In genomic region chr7:139582595-139582994, GRCm38 (mm10) we compare ENCODE assay signal across 8 mouse cellular contexts. TPM values are rescaled to one million over a fixed set of nuclear protein-coding genes. Genes with fewer than 3 reads are reported as not detected.
DNase-seq lines count a peak whose midpoint lies in the region; ATAC-seq and TF ChIP-seq lines count a peak whose summit lies in the region.

Gene Nkx6-2, minus strand, starts transcription at chr7:139582797.

- intact Hi-C loops in heart, postnatal 14 days (cut with DNase I) = loop anchor here (2.0 kb wide), 1 partner anchor 98 kb away; no protein-coding TSS in a partner anchor
- intact Hi-C loops in left cerebral cortex, adult 2 months (cut with DNase I) = loop anchor here (5.0 kb wide), 1 partner anchor 280 kb away; no protein-coding TSS in a partner anchor

- TF ChIP-seq POLR2A in embryonic fibroblast, embryonic 13.5 days (IDR thresholded peaks at IDR 0.05; ENCODE audit: low read depth, low read length) = no peak

- no peaks in the 10 kb centered on the region for H3K4me1 ChIP-seq in embryonic fibroblast, embryonic 13.5 days (ENCODE audit: control insufficient read depth, insufficient read depth, low read length)
- H3K4me1 ChIP-seq in midbrain, embryonic 13.5 days (replicated peaks) = peaks cover 45% of the 10 kb centered on the region

- no peaks in the 10 kb centered on the region for H3K9me3 ChIP-seq in midbrain, embryonic 13.5 days

- peaks cover 5% of the 10 kb centered on the region for H3K36me3 ChIP-seq in midbrain, embryonic 13.5 days

- H3K27me3 ChIP-seq in midbrain, embryonic 13.5 days = peaks cover 100% of the 10 kb centered on the region

- peak within 1 kb of the TSS; percentile 55 for H3K9ac ChIP-seq in midbrain, embryonic 13.5 days (replicated peaks)

- peak within 1 kb of the TSS; percentile 15; the same call in 1 of the 2 replicates for H3K4me3 ChIP-seq in embryonic fibroblast, embryonic 13.5 days (ENCODE audit: insufficient read depth, low read length)
- H3K4me3 ChIP-seq in left cerebral cortex, adult 2 months = peak within 1 kb of the TSS; percentile 34
- H3K4me3 ChIP-seq in midbrain, embryonic 13.5 days (replicated peaks) = peak within 1 kb of the TSS; percentile 44

- no peak within 1 kb of the TSS for H3K27ac ChIP-seq in embryonic fibroblast, embryonic 13.5 days (ENCODE audit: insufficient read depth, low read length)
- H3K27ac ChIP-seq in left cerebral cortex, adult 2 months = no peak within 1 kb of the TSS
- no peak within 1 kb of the TSS for H3K27ac ChIP-seq in midbrain, embryonic 13.5 days

- TF ChIP-seq CTCF in embryonic fibroblast, embryonic 13.5 days (IDR thresholded peaks at IDR 0.05; ENCODE audit: borderline replicate concordance, insufficient read depth, low read length) = no peak
- TF ChIP-seq CTCF in left cerebral cortex, adult 2 months (IDR thresholded peaks at IDR 0.05) = no peak

- WGBS in midbrain, embryonic 13.5 days = under 1% methylated on average over 56 of the region's 56 CpGs

- ATAC-seq in midbrain, embryonic 13.5 days = peak; percentile 63

- H3K4me2 ChIP-seq in midbrain, embryonic 13.5 days (replicated peaks) = peak within 1 kb of the TSS; percentile 59

- peak; percentile 44 for DNase-seq in urinary bladder, postnatal 14 days (ENCODE audit: low spot score)
- DNase-seq in urinary bladder, postnatal 10 days (ENCODE audit: low spot score) = no peak
- peak; percentile 53 to 70 for DNase-seq in heart, postnatal 14 days
- DNase-seq in left cerebral cortex, adult 2 months (ENCODE audit: extremely low spot score in 1 of 2, low spot score in 2 of 2) = peak in 1 of 2 experiments; percentile 61
- no peak for DNase-seq in thymus, postnatal 4 days
- DNase-seq in thymus, postnatal 36 days = no peak

RNA-seq across cellular contexts. Expression of gene Nkx6-2, which starts in this region (rescaled TPM):
- polyA plus RNA-seq in embryonic fibroblast, embryonic 13.5 days (2011; ENCODE audit: insufficient read length, low read depth, missing spikeins) = not detected in 2 replicates
- total RNA-seq in heart, postnatal 14 days (2021) = under 1 TPM; 0.22 to 0.27 TPM
- total RNA-seq in left cerebral cortex, adult 2 months (2021) = 1 to 10 TPM; 5.2 to 6.5 TPM
- 7.6 and 10.8 TPM in 2 replicates for polyA plus RNA-seq in midbrain, embryonic 13.5 days (2015; fragmentation: Nextera tagmentation; extraction: Ambion mirVana)

Comparison
In these comparisons a context has a peak if more than half of its experiments do, and no peak if none do; other contexts are left out.
1. RNA of gene Nkx6-2 (total RNA-seq): 5.2 to 6.5 TPM in left cerebral cortex, adult 2 months; 0.22 to 0.27 TPM in heart, postnatal 14 days; every median in the first group is over 4 times any median in the second.
2. Peak in DNase-seq in heart, postnatal 14 days; RNA of the gene not detected or under 1 TPM.
3. Peak in every context shown above with its lines, with median percentiles within 50 percentile points of each other: H3K4me3 ChIP-seq.